Mouse (Mus musculus) cerebral cortex, adult 2 months (tissue): ENCODE results near the gene Fam208a.

Experiments used
- WGBS: fragments of 180-500 bp; shearing (Covaris S2); methylation state at CpG from one replicate; pipeline ENCODE4 v1.1.7; 2018; 5-methylcytosine and 5-hydroxymethylcytosine counted together

The Fam208a gene

GRCm38 (mm10) chr14:27428573-27428972 lies at the start of gene Fam208a:
Fam208a (plus strand) TSS chr14:27428834.
- 1% methylated on average over 43 of the region's 43 CpGs for whole genome bisulfite sequencing

- WGBS, result 80% methylated on average over 12 of the region's 12 CpGs
These were observed 49.2 kb upstream of the Fam208a start for GRCm38 (mm10) chr14:27379404-27379803.

- WGBS, result 85% methylated on average over 7 of the region's 7 CpGs
These were observed 47.2 kb upstream of the Fam208a start for GRCm38 (mm10) chr14:27381459-27381858.

GRCm38 (mm10) chr14:27383321-27383830 lies 45.3 kb upstream of the Fam208a start:
- 89% methylated on average over 5 of the region's 5 CpGs for WGBS

GRCm38 (mm10) chr14:27384143-27384542 lies 44.5 kb upstream of the Fam208a start:
- WGBS, result 85% methylated on average over 4 of the region's 4 CpGs

GRCm38 (mm10) chr14:27389722-27390121 lies 38.9 kb upstream of the Fam208a start:
- 83% methylated on average over 2 of the region's 2 CpGs for WGBS

- 65% methylated on average over 7 of the region's 7 CpGs for WGBS
These were observed 38.0 kb upstream of the Fam208a start for GRCm38 (mm10) chr14:27390663-27391062.

- 81% methylated on average over 9 of the region's 9 CpGs for WGBS
These were observed 36.8 kb upstream of the Fam208a start for GRCm38 (mm10) chr14:27391776-27392308.

- 96% methylated on average over 2 of the region's 2 CpGs for WGBS
These were observed 36.0 kb upstream of the Fam208a start for GRCm38 (mm10) chr14:27392660-27393059.

- 78% methylated on average over 10 of the region's 10 CpGs for WGBS
These were observed 34.8 kb upstream of the Fam208a start for GRCm38 (mm10) chr14:27393806-27394205.

GRCm38 (mm10) chr14:27396424-27396823 lies 32.2 kb upstream of the Fam208a start:
- WGBS, result 89% methylated on average over 7 of the region's 7 CpGs

GRCm38 (mm10) chr14:27397526-27397925 lies 31.1 kb upstream of the Fam208a start:
- 76% methylated on average over 6 of the region's 6 CpGs for WGBS

- 88% methylated on average over 6 of the region's 6 CpGs for WGBS
These were observed 28.1 kb upstream of the Fam208a start for GRCm38 (mm10) chr14:27400495-27400894.

- WGBS, result 88% methylated on average over 12 of the region's 12 CpGs
These were observed 26.8 kb upstream of the Fam208a start for GRCm38 (mm10) chr14:27401717-27402278.

- WGBS, result 65% methylated on average over 10 of the region's 10 CpGs
These were observed 26.0 kb upstream of the Fam208a start for GRCm38 (mm10) chr14:27402332-27403250.

GRCm38 (mm10) chr14:27405452-27405851 lies 23.2 kb upstream of the Fam208a start:
- WGBS, result 61% methylated on average over 4 of the region's 4 CpGs

- WGBS, result 93% methylated on average over 2 of the region's 2 CpGs
These were observed 22.7 kb upstream of the Fam208a start for GRCm38 (mm10) chr14:27405947-27406346.

- 87% methylated on average over 3 of the region's 3 CpGs for WGBS
These were observed 20.4 kb upstream of the Fam208a start for GRCm38 (mm10) chr14:27408240-27408639.

- WGBS, result 94% methylated on average over 3 of the region's 3 CpGs
These were observed 19.0 kb upstream of the Fam208a start for GRCm38 (mm10) chr14:27409662-27410061.

- 93% methylated on average over 7 of the region's 7 CpGs for WGBS
These were observed 17.1 kb upstream of the Fam208a start for GRCm38 (mm10) chr14:27411492-27411891.

- 84% methylated on average over 8 of the region's 8 CpGs for WGBS
These were observed 15.9 kb upstream of the Fam208a start for GRCm38 (mm10) chr14:27412699-27413098.

- WGBS, result 27% methylated on average over 4 of the region's 4 CpGs
These were observed 14.7 kb upstream of the Fam208a start for GRCm38 (mm10) chr14:27413961-27414360.

- 67% methylated on average over 3 of the region's 3 CpGs for WGBS
These were observed 7.8 kb upstream of the Fam208a start for GRCm38 (mm10) chr14:27420816-27421215.
